Mouse (Mus musculus): ENCODE results near the gene Arfrp1. TPM values are rescaled to one million over a fixed set of nuclear protein-coding genes. Genes with fewer than 3 reads are reported as not detected.

Gene Arfrp1
- polyA plus RNA-seq, 1 experiment from 2014 or later: 98.4 TPM

DNA sequence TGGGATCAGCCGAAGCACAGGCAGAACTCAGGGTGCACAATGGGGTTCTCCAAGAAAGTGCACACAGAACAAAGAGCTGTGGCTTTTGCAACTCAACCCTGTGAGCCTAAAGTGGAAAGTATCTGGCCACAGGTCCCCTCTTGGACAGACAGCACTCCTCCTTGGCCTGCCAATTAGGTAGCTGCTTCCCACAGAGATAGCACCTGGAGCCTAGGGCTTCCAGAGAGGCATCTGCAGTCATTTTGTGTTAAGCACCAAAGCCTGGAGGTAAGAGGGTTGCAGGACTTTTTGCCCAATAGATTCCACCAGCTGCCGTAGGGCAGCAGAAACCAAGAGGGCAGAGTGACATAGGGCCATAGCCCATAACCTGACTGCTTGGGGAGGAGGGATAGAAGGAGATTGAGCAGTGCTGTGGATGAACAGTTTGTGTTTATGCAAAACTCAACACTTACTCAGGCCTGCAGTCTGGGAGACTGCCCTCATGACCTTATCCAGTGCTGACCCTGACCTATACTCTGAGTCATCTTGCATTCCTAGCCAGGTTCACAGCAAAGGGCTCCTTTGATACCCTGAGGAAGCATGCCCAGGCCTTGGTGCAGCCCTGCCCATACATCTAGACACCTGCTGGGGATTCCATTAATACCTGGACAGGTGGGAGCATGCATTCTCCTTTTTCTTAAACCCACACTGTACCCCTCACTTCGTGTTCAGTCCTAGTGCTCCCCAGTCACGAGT lies 25.1 kb upstream of the Arfrp1 start:
- no peaks in the 10 kb centered on the region for H3K27me3 ChIP-seq
- H3K4me1 ChIP-seq: no peaks in the 10 kb centered on the region
- no peak for ATAC-seq (replicated peaks)
- WGBS: 79% methylated on average over 4 of the region's 4 CpGs
- H3K4me2 ChIP-seq (replicated peaks): no peak overlapping the region
- H3K27ac ChIP-seq (replicated peaks): no peak overlapping the region
- H3K4me3 ChIP-seq: no peak overlapping the region
- H3K36me3 ChIP-seq: peaks cover 10% of the 10 kb centered on the region; the same call in 1 of the 2 replicates
- no peak overlapping the region for H3K9ac ChIP-seq (replicated peaks)
- H3K9me3 ChIP-seq: no peaks in the 10 kb centered on the region

- Histone ChIP-seq H3K36me3 (peaks cover 35% of the 10 kb centered on the region), H3K27ac (replicated peaks) (no peak overlapping the region), H3K4me2 (replicated peaks) (no peak overlapping the region), H3K9me3 (no peaks in the 10 kb centered on the region), H3K27me3 (no peaks in the 10 kb centered on the region), H3K4me3 (no peak overlapping the region), H3K9ac (replicated peaks) (no peak overlapping the region), H3K4me1 (no peaks in the 10 kb centered on the region)
- WGBS: 79% methylated on average over 3 of the region's 4 CpGs
- ATAC-seq (replicated peaks): no peak
These were observed 21.5 kb upstream of the Arfrp1 start for GRCm38 (mm10) chr2:181386663-181387210.

GRCm38 (mm10) chr2:181385885-181386284 lies 20.7 kb upstream of the Arfrp1 start:
- Histone ChIP-seq H3K4me1 (no peaks in the 10 kb centered on the region), H3K36me3 (peaks cover 35% of the 10 kb centered on the region), H3K4me3 (no peak overlapping the region), H3K9me3 (no peaks in the 10 kb centered on the region), H3K27ac (replicated peaks) (no peak overlapping the region), H3K4me2 (replicated peaks) (no peak overlapping the region), H3K27me3 (no peaks in the 10 kb centered on the region), H3K9ac (replicated peaks) (no peak overlapping the region)
- ATAC-seq (replicated peaks): no peak
- 78% methylated on average over 3 of the region's 3 CpGs for WGBS

DNA sequence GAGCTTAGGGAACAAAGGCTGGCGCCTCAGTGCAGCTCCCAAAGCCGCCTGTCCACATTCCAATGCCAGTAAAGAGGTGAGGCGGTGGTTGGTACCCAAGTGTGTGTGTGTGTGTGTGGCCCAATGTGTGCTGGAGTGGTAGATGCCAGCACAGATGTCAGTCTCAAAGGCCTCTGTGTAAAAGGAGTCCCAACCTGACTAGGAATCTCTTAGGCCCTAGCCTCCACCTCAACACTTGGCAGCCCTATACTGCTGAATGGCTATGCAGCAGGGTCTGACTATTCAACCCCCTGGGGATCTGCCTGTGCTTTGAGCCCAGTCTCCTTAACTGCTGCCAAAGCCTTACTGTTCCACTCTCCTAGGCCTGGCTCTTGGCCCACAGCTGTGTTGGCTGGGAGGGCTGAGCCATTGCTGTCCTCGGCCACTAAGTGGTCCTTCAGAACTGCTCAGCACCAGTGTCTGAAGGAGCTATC lies 19.8 kb upstream of the Arfrp1 start:
- ATAC-seq (replicated peaks): peak; percentile 51
- no peaks in the 10 kb centered on the region for H3K4me1 ChIP-seq
- peaks cover 42% of the 10 kb centered on the region for H3K36me3 ChIP-seq
- H3K4me2 ChIP-seq (replicated peaks): no peak overlapping the region
- WGBS: 66% methylated on average over 4 of the region's 4 CpGs
- H3K9me3 ChIP-seq: no peaks in the 10 kb centered on the region
- H3K27ac ChIP-seq (replicated peaks): 0 out of 2 replicates have a peak overlapping the region, but pooled peaks have one; percentile 3
- no peak overlapping the region for H3K9ac ChIP-seq (replicated peaks)
- no peak overlapping the region for H3K4me3 ChIP-seq
- H3K27me3 ChIP-seq: no peaks in the 10 kb centered on the region

- Histone ChIP-seq H3K9ac (replicated peaks) (no peak overlapping the region), H3K4me1 (no peaks in the 10 kb centered on the region), H3K9me3 (no peaks in the 10 kb centered on the region), H3K4me3 (no peak overlapping the region), H3K27ac (replicated peaks) (no peak overlapping the region), H3K27me3 (no peaks in the 10 kb centered on the region), H3K4me2 (replicated peaks) (no peak overlapping the region), H3K36me3 (peaks cover 47% of the 10 kb centered on the region)
- ATAC-seq (replicated peaks): peak; percentile 12; the same call in 1 of the 2 replicates
- 92% methylated on average over 7 of the region's 7 CpGs for WGBS
These were observed 19.3 kb upstream of the Arfrp1 start for GRCm38 (mm10) chr2:181384463-181384862.

GRCm38 (mm10) chr2:181381631-181382306 lies 16.6 kb upstream of the Arfrp1 start:
- no peaks in the 10 kb centered on the region for H3K27me3 ChIP-seq
- peaks cover 60% of the 10 kb centered on the region for H3K36me3 ChIP-seq
- ATAC-seq (replicated peaks): no peak
- no peak overlapping the region for H3K27ac ChIP-seq (replicated peaks)
- H3K9ac ChIP-seq (replicated peaks): no peak overlapping the region
- 94% methylated on average over 6 of the region's 6 CpGs for WGBS
- H3K4me2 ChIP-seq (replicated peaks): no peak overlapping the region
- no peak overlapping the region for H3K4me3 ChIP-seq
- H3K4me1 ChIP-seq: no peaks in the 10 kb centered on the region
- H3K9me3 ChIP-seq: no peaks in the 10 kb centered on the region

- 96% methylated on average over 5 of the region's 5 CpGs for WGBS
- Histone ChIP-seq H3K36me3 (peaks cover 57% of the 10 kb centered on the region), H3K4me2 (replicated peaks) (no peak overlapping the region), H3K9ac (replicated peaks) (no peak overlapping the region), H3K27me3 (no peaks in the 10 kb centered on the region), H3K9me3 (no peaks in the 10 kb centered on the region), H3K4me1 (no peaks in the 10 kb centered on the region), H3K27ac (replicated peaks) (no peak overlapping the region), H3K4me3 (no peak overlapping the region)
- no peak for ATAC-seq (replicated peaks)
These were observed 15.9 kb upstream of the Arfrp1 start for GRCm38 (mm10) chr2:181381107-181381506.

DNA sequence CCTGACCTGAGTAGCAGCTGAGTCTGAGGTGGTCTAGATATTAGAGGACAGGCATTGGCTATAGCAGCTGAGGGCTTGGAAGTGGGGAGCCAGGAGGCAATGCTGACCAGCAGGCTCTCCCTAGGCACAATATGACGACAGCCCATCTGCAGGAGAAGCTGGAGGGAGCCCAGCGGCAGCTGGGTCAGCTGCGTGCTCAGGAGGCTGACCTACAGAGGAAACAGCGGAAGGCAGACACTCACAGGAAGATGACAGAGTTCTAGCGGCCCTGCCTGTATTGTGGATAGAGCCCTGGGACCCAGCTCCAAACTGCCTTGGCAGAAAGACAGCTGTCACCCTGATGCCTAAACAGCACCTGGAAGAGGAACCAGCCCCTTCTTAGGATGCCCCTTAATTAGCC lies 15.0 kb upstream of the Arfrp1 start:
- Histone ChIP-seq H3K9ac (replicated peaks) (no peak overlapping the region), H3K4me2 (replicated peaks) (no peak overlapping the region), H3K4me1 (no peaks in the 10 kb centered on the region), H3K9me3 (no peaks in the 10 kb centered on the region), H3K36me3 (peaks cover 57% of the 10 kb centered on the region), H3K4me3 (no peak overlapping the region), H3K27me3 (no peaks in the 10 kb centered on the region), H3K27ac (replicated peaks) (no peak overlapping the region)
- WGBS: 91% methylated on average over 5 of the region's 5 CpGs
- no peak for ATAC-seq (replicated peaks)

GRCm38 (mm10) chr2:181379778-181380177 lies 14.6 kb upstream of the Arfrp1 start, which contains the start of gene Lime1:
Lime1 (plus strand) TSS chr2:181380078.
- H3K9ac ChIP-seq (replicated peaks): no peak within 1 kb of the TSS
- ATAC-seq (replicated peaks): no peak
- peaks cover 57% of the 10 kb centered on the region for H3K36me3 ChIP-seq
- H3K27ac ChIP-seq (replicated peaks): no peak within 1 kb of the TSS
- no peak within 1 kb of the TSS for H3K4me2 ChIP-seq (replicated peaks)
- H3K4me3 ChIP-seq: no peak within 1 kb of the TSS
- 95% methylated on average over 12 of the region's 12 CpGs for WGBS
- H3K4me1 ChIP-seq: no peaks in the 10 kb centered on the region
- H3K27me3 ChIP-seq: no peaks in the 10 kb centered on the region
- H3K9me3 ChIP-seq: no peaks in the 10 kb centered on the region

GRCm38 (mm10) chr2:181378701-181379100 lies 13.5 kb upstream of the Arfrp1 start:
- H3K36me3 ChIP-seq: peaks cover 51% of the 10 kb centered on the region
- no peak overlapping the region for H3K27ac ChIP-seq (replicated peaks)
- no peak for ATAC-seq (replicated peaks)

DNA sequence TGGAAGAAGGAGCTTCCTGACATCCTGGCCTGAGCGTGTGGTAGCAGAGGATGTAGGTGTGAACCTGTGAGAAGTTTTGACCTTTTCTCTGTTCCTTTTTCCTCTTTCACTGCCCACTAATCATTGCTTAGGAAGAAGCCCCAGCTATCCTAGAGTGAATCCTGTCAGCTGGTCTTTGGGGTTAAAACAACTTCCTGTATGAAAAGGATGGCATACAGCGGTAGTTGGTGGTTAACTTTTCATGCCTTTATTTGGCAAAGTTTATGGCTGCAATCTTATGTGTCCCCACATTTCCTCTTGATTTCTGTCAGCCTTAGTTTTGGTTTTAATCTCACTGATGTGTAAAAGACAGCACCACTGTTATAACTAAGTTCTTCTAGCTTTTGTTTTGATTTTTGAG lies 12.0 kb upstream of the Arfrp1 start:
- Histone ChIP-seq H3K36me3 (peaks cover 37% of the 10 kb centered on the region), H3K4me1 (no peaks in the 10 kb centered on the region), H3K9ac (replicated peaks) (no peak overlapping the region), H3K27me3 (no peaks in the 10 kb centered on the region), H3K27ac (replicated peaks) (no peak overlapping the region), H3K4me2 (replicated peaks) (no peak overlapping the region), H3K4me3 (no peak overlapping the region), H3K9me3 (no peaks in the 10 kb centered on the region)
- 96% methylated on average over 2 of the region's 2 CpGs for WGBS
- no peak for ATAC-seq (replicated peaks)

More at GRCm38 (mm10) chr2:181378701-181379100, 13.5 kb upstream of the Arfrp1 start:
- Histone ChIP-seq H3K27me3 (no peaks in the 10 kb centered on the region), H3K4me2 (replicated peaks) (no peak overlapping the region), H3K9ac (replicated peaks) (no peak overlapping the region), H3K9me3 (no peaks in the 10 kb centered on the region), H3K4me1 (no peaks in the 10 kb centered on the region), H3K4me3 (no peak overlapping the region)
- WGBS: 91% methylated on average over 5 of the region's 5 CpGs

DNA sequence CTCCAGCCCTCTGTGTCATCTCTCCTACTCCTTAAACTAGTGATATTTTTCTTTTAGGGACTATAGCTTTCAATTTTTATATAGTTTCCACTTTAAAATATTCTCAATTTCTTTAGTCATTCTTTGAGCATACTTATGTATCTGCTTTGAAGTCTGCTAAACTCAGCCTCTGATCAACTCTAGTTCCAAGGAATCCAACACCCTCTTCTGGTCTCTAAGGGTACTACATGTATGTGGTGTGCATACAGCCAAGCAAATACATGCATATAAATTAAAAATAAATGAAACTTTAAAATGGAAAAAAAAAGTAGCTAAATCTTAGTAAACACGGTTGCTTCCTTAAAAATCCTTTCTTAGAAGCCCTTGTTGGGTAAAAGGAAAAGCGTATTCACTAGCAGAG lies 10.6 kb upstream of the Arfrp1 start:
- WGBS: 95% methylated on average over 2 of the region's 2 CpGs
- H3K27ac ChIP-seq (replicated peaks): no peak overlapping the region
- no peak overlapping the region for H3K4me2 ChIP-seq (replicated peaks)
- H3K27me3 ChIP-seq: no peaks in the 10 kb centered on the region
- H3K4me3 ChIP-seq: no peak overlapping the region
- no peaks in the 10 kb centered on the region for H3K4me1 ChIP-seq
- no peak overlapping the region for H3K9ac ChIP-seq (replicated peaks)
- ATAC-seq (replicated peaks): no peak
- H3K9me3 ChIP-seq: no peaks in the 10 kb centered on the region
- peaks cover 26% of the 10 kb centered on the region for H3K36me3 ChIP-seq
